Mouse (Mus musculus): ENCODE data around the gene Hspb1. TPM values are rescaled to one million over a fixed set of nuclear protein-coding genes. Genes with fewer than 3 reads are reported as not detected.
A peak's percentile ranks its signal among the peaks of the same experiment; 100 is the strongest.

Hspb1 gene
- total RNA-seq, 2 experiments from 2014 or later: 16.7 to 22.4 TPM

- DNase-seq (ENCODE audit: low spot score in 2 of 2): no peak
Measured at GRCm38 (mm10) chr5:135911633-135912220, 24.0 kb downstream of the Hspb1 start.

- DNase-seq (ENCODE audit: low spot score in 2 of 2): no peak
Measured at GRCm38 (mm10) chr5:135913201-135913600, 25.5 kb downstream of the Hspb1 start.

GRCm38 (mm10) chr5:135914156-135914555, 26.4 kb downstream of the Hspb1 start:
- DNase-seq (ENCODE audit: low spot score in 2 of 2): no peak

GRCm38 (mm10) chr5:135916051-135916565, 28.4 kb downstream of the Hspb1 start:
- no peak for DNase-seq (ENCODE audit: low spot score in 2 of 2)

- DNase-seq (ENCODE audit: low spot score in 2 of 2): no peak
Measured at GRCm38 (mm10) chr5:135916601-135917000, 28.9 kb downstream of the Hspb1 start.

GRCm38 (mm10) chr5:135917327-135918058, 29.8 kb downstream of the Hspb1 start:
- no peak for DNase-seq (ENCODE audit: low spot score in 2 of 2)

GRCm38 (mm10) chr5:135918059-135918437, 30.3 kb downstream of the Hspb1 start:
- DNase-seq (ENCODE audit: low spot score in 2 of 2): no peak

GRCm38 (mm10) chr5:135918593-135918992, 30.9 kb downstream of the Hspb1 start:
- DNase-seq (ENCODE audit: low spot score in 2 of 2): no peak

- no peak for DNase-seq (ENCODE audit: low spot score in 2 of 2)
Measured at GRCm38 (mm10) chr5:135919902-135920301, 32.2 kb downstream of the Hspb1 start.

GRCm38 (mm10) chr5:135923901-135924300, 36.2 kb downstream of the Hspb1 start:
- no peak for DNase-seq (ENCODE audit: low spot score in 2 of 2)

GRCm38 (mm10) chr5:135929685-135930424, 42.1 kb downstream of the Hspb1 start:
- DNase-seq (ENCODE audit: low spot score in 2 of 2): no peak

GRCm38 (mm10) chr5:135931526-135931925, 43.8 kb downstream of the Hspb1 start:
- DNase-seq (ENCODE audit: low spot score in 2 of 2): no peak

GRCm38 (mm10) chr5:135932359-135932758, 44.6 kb downstream of the Hspb1 start:
- DNase-seq (ENCODE audit: low spot score in 2 of 2): no peak

GRCm38 (mm10) chr5:135933222-135933899, 45.6 kb downstream of the Hspb1 start:
- no peak for DNase-seq (ENCODE audit: low spot score in 2 of 2)

- peak; percentile 63 to 79 for DNase-seq (ENCODE audit: low spot score in 2 of 2)
Measured at GRCm38 (mm10) chr5:135933900-135934441, 46.3 kb downstream of the Hspb1 start.

GRCm38 (mm10) chr5:135934481-135935175, 46.9 kb downstream of the Hspb1 start, which contains the start of gene Ywhag:
Gene Ywhag (minus strand): TSS chr5:135934616.
- DNase-seq (ENCODE audit: low spot score in 2 of 2): peak; percentile 96

- no peak for DNase-seq (ENCODE audit: low spot score in 2 of 2)
Measured at GRCm38 (mm10) chr5:135935176-135935523, 47.4 kb downstream of the Hspb1 start.

GRCm38 (mm10) chr5:135935641-135936190, 48.0 kb downstream of the Hspb1 start:
- no peak for DNase-seq (ENCODE audit: low spot score in 2 of 2)

Data from layer of hippocampus, adult 18-20 months (tissue).